Comparison of ENCODE assay signal across 42 mouse cellular contexts in genomic region chr5:17454059-17454458, GRCm38 (mm10). TPM values are rescaled to one million over a fixed set of nuclear protein-coding genes. Genes with fewer than 3 reads are reported as not detected.
"Had no signal": no experiment of that assay in that cellular context is flagged by ENCODE, and none has a peak within 500 bp of the region (broad histone marks: within the 10 kb centered on the region; RNA-seq: fewer than 3 reads in every experiment).

No protein-coding gene starts in this region.

- H3K9me3 ChIP-seq: heart, embryonic 10.5 days; heart, embryonic 12.5 days; heart, embryonic 13.5 days; heart, embryonic 15.5 days; hindbrain, embryonic 10.5 days; hindbrain, embryonic 12.5 days; hindbrain, embryonic 13.5 days; hindbrain, embryonic 15.5 days; intestine, embryonic 15.5 days; kidney, embryonic 15.5 days had no signal

- H3K27ac ChIP-seq: heart, adult 2 months; heart, embryonic 10.5 days; heart, embryonic 13.5 days; heart, embryonic 15.5 days; hindbrain, embryonic 10.5 days; hindbrain, embryonic 12.5 days; hindbrain, embryonic 13.5 days; hindbrain, embryonic 14.5 days; hindbrain, embryonic 15.5 days; hindbrain, postnatal 0 days; intestine, embryonic 15.5 days; kidney, embryonic 15.5 days; kidney, postnatal 0 days had no signal

- ATAC-seq: hindbrain, embryonic 16.5 days; hindbrain, postnatal 0 days; inflammation-experienced regulatory T-cells, adult 6 months; intestine, embryonic 15.5 days; intestine, embryonic 16.5 days; intestine, postnatal 0 days had no signal

- H3K9ac ChIP-seq: heart, embryonic 12.5 days; heart, embryonic 13.5 days; heart, embryonic 15.5 days; hindbrain, embryonic 12.5 days; hindbrain, embryonic 13.5 days; hindbrain, embryonic 14.5 days; hindbrain, embryonic 15.5 days; intestine, embryonic 15.5 days; kidney, embryonic 15.5 days had no signal

- H3K4me3 ChIP-seq: heart, adult 2 months; heart, embryonic 10.5 days; heart, embryonic 12.5 days; heart, embryonic 13.5 days; heart, embryonic 15.5 days; hindbrain, embryonic 10.5 days; hindbrain, embryonic 12.5 days; hindbrain, embryonic 13.5 days; hindbrain, embryonic 15.5 days; intestine, embryonic 15.5 days; kidney, embryonic 15.5 days; layer of hippocampus, adult 2 months had no signal

- H3K4me2 ChIP-seq: heart, embryonic 11.5 days; heart, embryonic 12.5 days; heart, embryonic 13.5 days; heart, embryonic 15.5 days; hindbrain, embryonic 12.5 days; hindbrain, embryonic 13.5 days; hindbrain, embryonic 14.5 days; hindbrain, embryonic 15.5 days; intestine, embryonic 15.5 days; kidney, embryonic 15.5 days had no signal

- H3K27me3 ChIP-seq: heart, embryonic 12.5 days; heart, embryonic 13.5 days; heart, embryonic 15.5 days; hindbrain, embryonic 12.5 days; hindbrain, embryonic 13.5 days; hindbrain, embryonic 15.5 days; intestine, embryonic 15.5 days; kidney, embryonic 15.5 days had no signal

- H3K4me1 ChIP-seq: heart, embryonic 15.5 days; hindbrain, embryonic 10.5 days; hindbrain, embryonic 12.5 days; hindbrain, embryonic 13.5 days; hindbrain, embryonic 15.5 days; intestine, embryonic 15.5 days; kidney, embryonic 15.5 days had no signal

- H3K36me3 ChIP-seq: heart, embryonic 10.5 days; heart, embryonic 12.5 days; heart, embryonic 13.5 days; heart, embryonic 15.5 days; hindbrain, embryonic 10.5 days; hindbrain, embryonic 12.5 days; hindbrain, embryonic 13.5 days; hindbrain, embryonic 15.5 days; intestine, embryonic 15.5 days; kidney, embryonic 15.5 days had no signal

- DNase-seq: heart, adult 2 months; heart, postnatal 10 days; heart, postnatal 14 days; heart, postnatal 36 days; heart, postnatal 4 days; kidney, adult 11 months; kidney, adult 18-20 months; kidney, adult 2 months; kidney, adult 8-10 months; kidney, adult 9 months; kidney, postnatal 10 days; kidney, postnatal 14 days; kidney, postnatal 25 days; kidney, postnatal 36 days; kidney, postnatal 4 days; layer of hippocampus, adult 9-11 months had no signal

RNA-seq across cellular contexts. Expression of gene Speer4f1, which starts 21.8 kb away (rescaled TPM):
- polyA plus RNA-seq: heart, adult 2 months; heart, embryonic 10.5 days; heart, embryonic 11.5 days; heart, embryonic 12.5 days; heart, embryonic 13.5 days; heart, embryonic 14.5 days; heart, embryonic 15.5 days; heart, embryonic 16.5 days; heart, postnatal 0 days; hindbrain, embryonic 10.5 days; hindbrain, embryonic 11.5 days; hindbrain, embryonic 12.5 days; hindbrain, embryonic 13.5 days; hindbrain, embryonic 14.5 days; hindbrain, embryonic 15.5 days; hindbrain, embryonic 16.5 days; hindbrain, postnatal 0 days; inflammation-experienced regulatory T-cells, adult 6 months; intestine, embryonic 14.5 days; intestine, embryonic 15.5 days; intestine, embryonic 16.5 days; intestine, postnatal 0 days; kidney, adult 2 months; kidney, embryonic 14.5 days; kidney, embryonic 15.5 days; kidney, postnatal 0 days; large intestine, adult 2 months had no signal
